Comparison of ENCODE assay signal across 9 mouse cellular contexts in genomic region chr17:17849906-17850712, GRCm38 (mm10). TPM values are rescaled to one million over a fixed set of nuclear protein-coding genes. Genes with fewer than 3 reads are reported as not detected.
A peak's percentile ranks its signal among the peaks of the same experiment; 100 is the strongest.
DNase-seq lines count a peak whose midpoint lies in the region; ATAC-seq lines count a peak whose summit lies in the region.
"Had no signal": no experiment of that assay in that cellular context is flagged by ENCODE, and none has a peak within 500 bp of the region (broad histone marks: within the 10 kb centered on the region; RNA-seq: fewer than 3 reads in every experiment).

No protein-coding gene starts in this region.

- peaks cover 9% of the 10 kb centered on the region; the same call in 1 of the 2 replicates for H3K4me1 ChIP-seq in liver, embryonic 12.5 days
- peaks cover 6% of the 10 kb centered on the region for H3K4me1 ChIP-seq in embryonic facial prominence, embryonic 14.5 days (ENCODE audit: control insufficient read depth, insufficient read depth, low read length)
- no peaks in the 10 kb centered on the region for H3K4me1 ChIP-seq in hindbrain, embryonic 16.5 days (ENCODE audit: control insufficient read depth, insufficient read depth, low read depth, low read length)
- 0 out of 2 replicates have a peak, but pooled peaks cover 3% of the 10 kb centered on the region for H3K4me1 ChIP-seq in neural tube, embryonic 13.5 days (replicated peaks)

- peaks cover 22% of the 10 kb centered on the region for H3K27me3 ChIP-seq in liver, embryonic 12.5 days (replicated peaks)
- 0 out of 2 replicates have a peak, but pooled peaks cover 4% of the 10 kb centered on the region for H3K27me3 ChIP-seq in embryonic facial prominence, embryonic 14.5 days (replicated peaks; ENCODE audit: control insufficient read depth, insufficient read depth, low read length)
- no peaks in the 10 kb centered on the region for H3K27me3 ChIP-seq in hindbrain, embryonic 16.5 days (replicated peaks; ENCODE audit: control insufficient read depth, insufficient read depth, low read length)
- H3K27me3 ChIP-seq in neural tube, embryonic 13.5 days: peaks cover 15% of the 10 kb centered on the region

- no peak for ATAC-seq in liver, embryonic 12.5 days
- peak; percentile 28; the same call in 1 of the 2 replicates for ATAC-seq in embryonic facial prominence, embryonic 14.5 days (ENCODE audit: low read depth)
- peak; percentile 74 for ATAC-seq in hindbrain, embryonic 16.5 days
- peak; percentile 59 for ATAC-seq in neural tube, embryonic 13.5 days (ENCODE audit: low read depth)

- no peak overlapping the region for H3K27ac ChIP-seq in liver, embryonic 12.5 days
- no peak overlapping the region for H3K27ac ChIP-seq in embryonic facial prominence, embryonic 14.5 days (replicated peaks; ENCODE audit: low read depth, low read length)
- no peak overlapping the region for H3K27ac ChIP-seq in hindbrain, embryonic 16.5 days (ENCODE audit: low read depth, low read length)
- no peak overlapping the region for H3K27ac ChIP-seq in neural tube, embryonic 13.5 days (replicated peaks)

- no peak for DNase-seq in liver
- DNase-seq in embryonic facial prominence, embryonic 14.5 days (ENCODE audit: low spot score): no peak
- DNase-seq in natural killer cell, adult 2 months (ENCODE audit: low spot score in 2 of 2): no peak
- DNase-seq in gastrocnemius, postnatal 10 days: no peak

- no peak overlapping the region for H3K9ac ChIP-seq in liver, embryonic 12.5 days
- no peak overlapping the region for H3K9ac ChIP-seq in embryonic facial prominence, embryonic 14.5 days (ENCODE audit: low read depth, low read length)
- peak overlapping the region; percentile 47 for H3K9ac ChIP-seq in hindbrain, embryonic 16.5 days (ENCODE audit: low read depth, low read length)
- H3K9ac ChIP-seq in neural tube, embryonic 13.5 days: peak overlapping the region; percentile 35; the same call in 1 of the 2 replicates

- peak overlapping the region; percentile 12; the same call in 1 of the 2 replicates for H3K4me2 ChIP-seq in liver, embryonic 12.5 days
- H3K4me2 ChIP-seq in embryonic facial prominence, embryonic 14.5 days (ENCODE audit: low read depth, low read length): no peak overlapping the region
- peak overlapping the region; percentile 58 for H3K4me2 ChIP-seq in hindbrain, embryonic 16.5 days (ENCODE audit: low read length)
- peak overlapping the region; percentile 48 for H3K4me2 ChIP-seq in neural tube, embryonic 13.5 days

- H3K4me3 ChIP-seq in liver, embryonic 12.5 days: no peak overlapping the region
- no peak overlapping the region for H3K4me3 ChIP-seq in embryonic facial prominence, embryonic 14.5 days (ENCODE audit: low read depth, low read length)
- H3K4me3 ChIP-seq in hindbrain, embryonic 16.5 days (ENCODE audit: low read length): peak overlapping the region; percentile 41
- H3K4me3 ChIP-seq in neural tube, embryonic 13.5 days: peak overlapping the region; percentile 24

- H3K36me3 ChIP-seq in liver, embryonic 12.5 days: no peaks in the 10 kb centered on the region
- no peaks in the 10 kb centered on the region for H3K36me3 ChIP-seq in embryonic facial prominence, embryonic 14.5 days (ENCODE audit: control insufficient read depth, insufficient read depth, low read length)
- no peaks in the 10 kb centered on the region for H3K36me3 ChIP-seq in hindbrain, embryonic 16.5 days (ENCODE audit: control insufficient read depth, insufficient read depth, low read length)
- H3K36me3 ChIP-seq in neural tube, embryonic 13.5 days: no peaks in the 10 kb centered on the region

- no peaks in the 10 kb centered on the region for H3K9me3 ChIP-seq in liver, embryonic 12.5 days (replicated peaks)
- no peaks in the 10 kb centered on the region for H3K9me3 ChIP-seq in embryonic facial prominence, embryonic 14.5 days (ENCODE audit: control insufficient read depth, low read length)
- no peaks in the 10 kb centered on the region for H3K9me3 ChIP-seq in hindbrain, embryonic 16.5 days (ENCODE audit: control insufficient read depth, low read length)
- H3K9me3 ChIP-seq in neural tube, embryonic 13.5 days: no peaks in the 10 kb centered on the region

- 17% methylated on average over 55 of the region's 55 CpGs for WGBS in liver, embryonic 12.5 days (ENCODE audit: insufficient replicate concordance)
- WGBS in embryonic facial prominence, embryonic 14.5 days: 26% methylated on average over 40 of the region's 55 CpGs
- 21% methylated on average over 55 of the region's 55 CpGs for WGBS in hindbrain, embryonic 16.5 days
- 18% methylated on average over 55 of the region's 55 CpGs for WGBS in neural tube, embryonic 13.5 days

RNA-seq across cellular contexts. Expression of gene Has1, which starts 4.9 kb away (rescaled TPM):
- 0.13 and 0.14 TPM in 2 replicates for polyA plus RNA-seq in liver, embryonic 12.5 days (2016; fragmentation: Nextera tagmentation; extraction: Ambion mirVana)
- polyA plus RNA-seq in embryonic facial prominence, embryonic 14.5 days (2014; fragmentation: Nextera tagmentation; extraction: Ambion mirVana): 1.0 and 1.7 TPM in 2 replicates
- polyA plus RNA-seq in hindbrain, embryonic 16.5 days (2015; fragmentation: Nextera tagmentation; extraction: Ambion mirVana): 1.7 TPM in 2 replicates
- polyA plus RNA-seq in neural tube, embryonic 13.5 days (2015; fragmentation: Nextera tagmentation; extraction: Ambion mirVana): 0.63 and 0.70 TPM in 2 replicates
- under 1 TPM; 0.09 to 0.19 TPM for total RNA-seq in gastrocnemius, postnatal 10 days (2021)
- total RNA-seq: megakaryocyte, adult 5-6 weeks had no signal

RNA-seq across cellular contexts. Expression of gene Spaca6, which starts 23.2 kb away (rescaled TPM):
- polyA plus RNA-seq in liver, embryonic 12.5 days (2016; fragmentation: Nextera tagmentation; extraction: Ambion mirVana): 5.6 and 6.4 TPM in 2 replicates
- polyA plus RNA-seq in embryonic facial prominence, embryonic 14.5 days (2014; fragmentation: Nextera tagmentation; extraction: Ambion mirVana): 15.6 and 20.3 TPM in 2 replicates
- 24.4 and 24.6 TPM in 2 replicates for polyA plus RNA-seq in hindbrain, embryonic 16.5 days (2015; fragmentation: Nextera tagmentation; extraction: Ambion mirVana)
- 31.4 and 36.0 TPM in 2 replicates for polyA plus RNA-seq in neural tube, embryonic 13.5 days (2015; fragmentation: Nextera tagmentation; extraction: Ambion mirVana)
- 10 to 100 TPM; 14.3 to 28.7 TPM for total RNA-seq in gastrocnemius, postnatal 10 days (2021)

RNA-seq across cellular contexts. Expression of gene Fpr1, which starts 33.6 kb away (rescaled TPM):
- 0.61 and 0.92 TPM in 2 replicates for polyA plus RNA-seq in liver, embryonic 12.5 days (2016; fragmentation: Nextera tagmentation; extraction: Ambion mirVana)
- polyA plus RNA-seq in embryonic facial prominence, embryonic 14.5 days (2014; fragmentation: Nextera tagmentation; extraction: Ambion mirVana): 0.30 and 0.89 TPM in 2 replicates
- polyA plus RNA-seq in hindbrain, embryonic 16.5 days (2015; fragmentation: Nextera tagmentation; extraction: Ambion mirVana): 0.15 and 0.30 TPM in 2 replicates
- 0.14 TPM in 1 of 2 replicates, not detected in the other for polyA plus RNA-seq in neural tube, embryonic 13.5 days (2015; fragmentation: Nextera tagmentation; extraction: Ambion mirVana)
- under 1 TPM in 1 of 2 experiments, not detected in 1; 0.32 TPM for total RNA-seq in gastrocnemius, postnatal 10 days (2021)

RNA-seq across cellular contexts. Expression of gene Fpr2, which starts 37.5 kb away (rescaled TPM):
- 0.25 and 0.32 TPM in 2 replicates for polyA plus RNA-seq in liver, embryonic 12.5 days (2016; fragmentation: Nextera tagmentation; extraction: Ambion mirVana)
- polyA plus RNA-seq in embryonic facial prominence, embryonic 14.5 days (2014; fragmentation: Nextera tagmentation; extraction: Ambion mirVana): 0.34 and 1.1 TPM in 2 replicates
- 0.31 and 0.41 TPM in 2 replicates for polyA plus RNA-seq in hindbrain, embryonic 16.5 days (2015; fragmentation: Nextera tagmentation; extraction: Ambion mirVana)
- polyA plus RNA-seq in neural tube, embryonic 13.5 days (2015; fragmentation: Nextera tagmentation; extraction: Ambion mirVana): 0.28 TPM in 1 of 2 replicates, not detected in the other
- total RNA-seq in gastrocnemius, postnatal 10 days (2021): under 1 TPM in 1 of 2 experiments, not detected in 1; 0.47 TPM

RNA-seq across cellular contexts. Expression of gene Fpr3, which starts 37.5 kb away (rescaled TPM):
- polyA plus RNA-seq in liver, embryonic 12.5 days (2016; fragmentation: Nextera tagmentation; extraction: Ambion mirVana): not detected in 2 replicates
- not detected in 2 replicates for polyA plus RNA-seq in embryonic facial prominence, embryonic 14.5 days (2014; fragmentation: Nextera tagmentation; extraction: Ambion mirVana)
- not detected in 2 replicates for polyA plus RNA-seq in hindbrain, embryonic 16.5 days (2015; fragmentation: Nextera tagmentation; extraction: Ambion mirVana)
- polyA plus RNA-seq in neural tube, embryonic 13.5 days (2015; fragmentation: Nextera tagmentation; extraction: Ambion mirVana): not detected in 2 replicates
- not detected for total RNA-seq in gastrocnemius, postnatal 10 days (2021)
- total RNA-seq: megakaryocyte, adult 5-6 weeks had no signal
- polyA plus RNA-seq: large intestine, adult 2 months had no signal

Comparison
In these comparisons a context has a peak if more than half of its experiments do, and no peak if none do; other contexts are left out.
1. H3K4me3 ChIP-seq: peak in hindbrain, embryonic 16.5 days (single experiment) and neural tube, embryonic 13.5 days (single experiment); none in liver, embryonic 12.5 days (single experiment) and embryonic facial prominence, embryonic 14.5 days (single experiment).
2. H3K9ac ChIP-seq: peak in hindbrain, embryonic 16.5 days (single experiment) and neural tube, embryonic 13.5 days (single experiment); none in liver, embryonic 12.5 days (single experiment) and embryonic facial prominence, embryonic 14.5 days (single experiment).